Mouse (Mus musculus): ENCODE measurements around the gene A730071L15Rik. TPM values are rescaled to one million over a fixed set of nuclear protein-coding genes. Genes with fewer than 3 reads are reported as not detected.

Gene A730071L15Rik
- under 1 TPM; 0.28 to 0.30 TPM for total RNA-seq (2021)
- long read RNA-seq, experiment 1 = 0 reads
- long read RNA-seq, experiment 2 = 0 reads

- DNase-seq (ENCODE audit: low spot score in 2 of 2) = no peak
Measured at GRCm38 (mm10) chr11:6199410-6200086, at the start of gene A730071L15Rik. Gene A730071L15Rik, plus strand, starts transcription at chr11:6200029.

- no peak for DNase-seq (ENCODE audit: low spot score in 2 of 2)
Measured at GRCm38 (mm10) chr11:6152864-6153263, 47.0 kb upstream of the A730071L15Rik start.

- DNase-seq (ENCODE audit: low spot score in 2 of 2) = peak; percentile 44 to 63
Measured at GRCm38 (mm10) chr11:6154211-6154701, 45.6 kb upstream of the A730071L15Rik start.

- DNase-seq (ENCODE audit: low spot score in 2 of 2) = no peak
Measured at GRCm38 (mm10) chr11:6156651-6157050, 43.2 kb upstream of the A730071L15Rik start.

GRCm38 (mm10) chr11:6157119-6157518 lies 42.7 kb upstream of the A730071L15Rik start:
- DNase-seq (ENCODE audit: low spot score in 2 of 2) = no peak

GRCm38 (mm10) chr11:6158515-6158914 lies 41.3 kb upstream of the A730071L15Rik start:
- no peak for DNase-seq (ENCODE audit: low spot score in 2 of 2)

- DNase-seq (ENCODE audit: low spot score in 2 of 2) = no peak
Measured at GRCm38 (mm10) chr11:6159704-6160275, 40.0 kb upstream of the A730071L15Rik start.

- no peak for DNase-seq (ENCODE audit: low spot score in 2 of 2)
Measured at GRCm38 (mm10) chr11:6160663-6161271, 39.1 kb upstream of the A730071L15Rik start.

GRCm38 (mm10) chr11:6161549-6161948 lies 38.3 kb upstream of the A730071L15Rik start:
- no peak for DNase-seq (ENCODE audit: low spot score in 2 of 2)

- DNase-seq (ENCODE audit: low spot score in 2 of 2) = no peak
Measured at GRCm38 (mm10) chr11:6163062-6163461, 36.8 kb upstream of the A730071L15Rik start.

- DNase-seq (ENCODE audit: low spot score in 2 of 2) = peak in 1 of 2 experiments; percentile 61
Measured at GRCm38 (mm10) chr11:6163706-6164105, 36.1 kb upstream of the A730071L15Rik start.

- DNase-seq (ENCODE audit: low spot score in 2 of 2) = no peak
Measured at GRCm38 (mm10) chr11:6164781-6165180, 35.0 kb upstream of the A730071L15Rik start.

GRCm38 (mm10) chr11:6165391-6166081 lies 34.3 kb upstream of the A730071L15Rik start:
- DNase-seq (ENCODE audit: low spot score in 2 of 2) = no peak

GRCm38 (mm10) chr11:6166351-6166750 lies 33.5 kb upstream of the A730071L15Rik start:
- DNase-seq (ENCODE audit: low spot score in 2 of 2) = no peak

GRCm38 (mm10) chr11:6169041-6169663 lies 30.7 kb upstream of the A730071L15Rik start:
- no peak for DNase-seq (ENCODE audit: low spot score in 2 of 2)

- DNase-seq (ENCODE audit: low spot score in 2 of 2) = peak; percentile 47 to 53
Measured at GRCm38 (mm10) chr11:6174719-6175118, 25.1 kb upstream of the A730071L15Rik start.

GRCm38 (mm10) chr11:6175506-6175905 lies 24.3 kb upstream of the A730071L15Rik start:
- no peak for DNase-seq (ENCODE audit: low spot score in 2 of 2)

GRCm38 (mm10) chr11:6177781-6178420 lies 21.9 kb upstream of the A730071L15Rik start:
- DNase-seq (ENCODE audit: low spot score in 2 of 2) = no peak

GRCm38 (mm10) chr11:6178673-6179166 lies 21.1 kb upstream of the A730071L15Rik start:
- DNase-seq (ENCODE audit: low spot score in 2 of 2) = peak; percentile 50 to 72

- DNase-seq (ENCODE audit: low spot score in 2 of 2) = peak; percentile 41 to 62
Measured at GRCm38 (mm10) chr11:6179194-6179593, 20.6 kb upstream of the A730071L15Rik start.

Data from left cerebral cortex, adult 18-20 months (tissue).